Mouse (Mus musculus): Measurements from ENCODE around the gene Bcl11a.

DNA sequence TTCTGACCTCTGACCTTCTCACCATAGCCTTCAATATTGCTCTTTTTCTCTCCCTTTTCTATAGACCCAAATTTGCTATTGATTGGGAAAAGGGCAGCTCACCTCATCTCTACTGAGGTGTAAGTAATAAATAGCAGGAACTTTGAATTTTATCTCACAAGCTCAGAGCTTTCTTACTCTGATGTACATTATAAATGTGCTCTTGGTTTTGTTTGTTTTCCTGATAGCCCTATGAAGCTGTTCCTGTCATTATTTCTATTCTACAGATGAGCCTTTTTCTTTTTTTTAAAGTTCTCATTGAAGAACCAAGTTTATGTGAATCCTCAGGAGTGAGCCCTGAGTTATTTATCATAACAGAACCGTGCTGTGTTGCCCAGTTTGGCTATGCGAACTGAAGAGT lies 55.0 kb downstream of the Bcl11a start:
- TF ChIP-seq POLR2A (IDR thresholded peaks at IDR 0.05; ENCODE audit: insufficient read depth, low read depth, low read length) = no peak
- no peak for TF ChIP-seq CTCF (IDR thresholded peaks at IDR 0.05; ENCODE audit: insufficient read depth, low read depth, low read length)
